Mouse (Mus musculus) heart, embryonic 11.5 days (tissue): ENCODE measurements around the gene Srrm4. TPM values are rescaled to one million over a fixed set of nuclear protein-coding genes. Genes with fewer than 3 reads are reported as not detected.
A peak's percentile ranks its signal among the peaks of the same experiment; 100 is the strongest.

ENCODE experiments used
- ATAC-seq: fragments of 200-750 bp; cut with Nextera tagmentation; replicated peaks from 2 replicates; pipeline ENCODE4 v1.8.0; 2017; ENCODE audit warnings: moderate library complexity; ENCODE audit not compliant: insufficient number of reproducible peaks, low FRiP score, low TSS enrichment
- H3K27ac ChIP-seq: fragments of 300-500 bp; sonication (generic); 2 replicates; pipeline ENCODE4 v1.5.1; 2014; ENCODE audit warnings: mild to moderate bottlenecking, low read depth, low read length
- H3K27me3 ChIP-seq: fragments of 300-500 bp; sonication (generic); 2 replicates; pipeline ENCODE4 v1.6.1; 2014; ENCODE audit warnings: mild to moderate bottlenecking, low read length, mixed read lengths; ENCODE audit not compliant: control insufficient read depth, insufficient read depth
- H3K36me3 ChIP-seq: fragments of 300-500 bp; sonication (generic); 2 replicates; pipeline ENCODE4 v1.6.1; 2014; ENCODE audit warnings: mild to moderate bottlenecking, low read length, moderate library complexity, mixed read lengths; ENCODE audit not compliant: control insufficient read depth, insufficient read depth
- H3K4me1 ChIP-seq: fragments of 300-500 bp; sonication (generic); 2 replicates; pipeline ENCODE4 v1.6.1; 2014; ENCODE audit warnings: low read length; ENCODE audit not compliant: control insufficient read depth, insufficient read depth
- H3K4me2 ChIP-seq: fragments of 300-500 bp; sonication (generic); 2 replicates; pipeline ENCODE4 v1.6.1; 2014; ENCODE audit warnings: mild to moderate bottlenecking, moderate library complexity
- H3K4me3 ChIP-seq: fragments of 300-500 bp; sonication (generic); 2 replicates; pipeline ENCODE4 v1.5.1; 2014; ENCODE audit warnings: low read depth, low read length
- H3K9ac ChIP-seq: fragments of 300-500 bp; sonication (generic); 2 replicates; pipeline ENCODE4 v1.6.1; 2014; ENCODE audit warnings: mild to moderate bottlenecking, low read depth, low read length, moderate library complexity
- H3K9me3 ChIP-seq: fragments of 300-500 bp; sonication (generic); replicated peaks from 2 replicates; pipeline ENCODE4 v1.6.1; 2016; ENCODE audit warnings: low read length; ENCODE audit not compliant: control insufficient read depth
- WGBS: fragments of 180-500 bp; shearing (Covaris S2); extraction: QIAGEN DNeasy Blood & Tissue Kit; methylation state at CpG from one replicate; pipeline ENCODE4 v1.1.7; 2014; ENCODE audit not compliant: insufficient replicate concordance; 5-methylcytosine and 5-hydroxymethylcytosine counted together
- polyA plus RNA-seq: library from polyadenylated mRNA; unstranded; fragments of >200 nt; fragmentation: Nextera tagmentation; extraction: Ambion mirVana; gene quantifications from 2 replicates; pipeline ENCODE4 v1.2.1, GENCODE M21; 2014

The Srrm4 gene
- polyA plus RNA-seq, 1 experiment from 2014 or later, result 0.86 TPM

- no peaks in the 10 kb centered on the region for H3K27me3 ChIP-seq
- H3K4me1 ChIP-seq, result peaks cover 16% of the 10 kb centered on the region
- H3K9ac ChIP-seq, result no peak overlapping the region
- 68% methylated on average over 7 of the region's 7 CpGs for WGBS
- ATAC-seq, result no peak
- no peaks in the 10 kb centered on the region for H3K36me3 ChIP-seq
- H3K27ac ChIP-seq, result no peak overlapping the region
- H3K9me3 ChIP-seq, result no peaks in the 10 kb centered on the region
- H3K4me3 ChIP-seq, result no peak overlapping the region
- no peak overlapping the region for H3K4me2 ChIP-seq
Measured at GRCm38 (mm10) chr5:116425273-116425672, 166.3 kb downstream of the Srrm4 start.

GRCm38 (mm10) chr5:116423746-116424145 lies 167.9 kb downstream of the Srrm4 start:
- H3K36me3 ChIP-seq, result no peaks in the 10 kb centered on the region
- no peak overlapping the region for H3K9ac ChIP-seq
- H3K9me3 ChIP-seq, result no peaks in the 10 kb centered on the region
- peaks cover 28% of the 10 kb centered on the region for H3K4me1 ChIP-seq
- no peak for ATAC-seq
- no peaks in the 10 kb centered on the region for H3K27me3 ChIP-seq
- no peak overlapping the region; the same call in 1 of the 2 replicates for H3K4me2 ChIP-seq
- 0 out of 2 replicates have a peak overlapping the region, but pooled peaks have one; percentile 93 for H3K27ac ChIP-seq
- WGBS, result 80% methylated on average over 8 of the region's 8 CpGs
- no peak overlapping the region for H3K4me3 ChIP-seq

GRCm38 (mm10) chr5:116422699-116423201 lies 168.9 kb downstream of the Srrm4 start, which contains the start of gene Hspb8:
Gene Hspb8 (minus strand): TSS chr5:116422864.
- Histone ChIP-seq H3K36me3 (no peaks in the 10 kb centered on the region), H3K9ac (peak within 1 kb of the TSS; percentile 87), H3K4me2 (peak within 1 kb of the TSS; percentile 87), H3K27ac (peak within 1 kb of the TSS; percentile 93), H3K9me3 (no peaks in the 10 kb centered on the region), H3K4me3 (peak within 1 kb of the TSS; percentile 55), H3K4me1 (peaks cover 31% of the 10 kb centered on the region), H3K27me3 (no peaks in the 10 kb centered on the region)
- ATAC-seq, result peak; percentile 86
- WGBS, result under 1% methylated on average over 20 of the region's 20 CpGs

GRCm38 (mm10) chr5:116421791-116422481 lies 169.7 kb downstream of the Srrm4 start:
- no peak for ATAC-seq

GRCm38 (mm10) chr5:116420759-116421225 lies 170.8 kb downstream of the Srrm4 start:
- 14% methylated on average over 6 of the region's 6 CpGs for WGBS
- ATAC-seq, result peak; percentile 75; the same call in 1 of the 2 replicates
- H3K9ac ChIP-seq, result peak overlapping the region; percentile 66

More at GRCm38 (mm10) chr5:116421791-116422481, 169.7 kb downstream of the Srrm4 start:
- 39% methylated on average over 22 of the region's 22 CpGs for WGBS
- H3K36me3 ChIP-seq, result no peaks in the 10 kb centered on the region
- peak overlapping the region; percentile 87 for H3K9ac ChIP-seq
- peaks cover 29% of the 10 kb centered on the region for H3K4me1 ChIP-seq
- H3K9me3 ChIP-seq, result no peaks in the 10 kb centered on the region
- no peaks in the 10 kb centered on the region for H3K27me3 ChIP-seq
- H3K4me2 ChIP-seq, result peak overlapping the region; percentile 87
- peak overlapping the region; percentile 55 for H3K4me3 ChIP-seq
- H3K27ac ChIP-seq, result peak overlapping the region; percentile 93

GRCm38 (mm10) chr5:116420213-116420612 lies 171.4 kb downstream of the Srrm4 start:
- no peak for ATAC-seq
- Histone ChIP-seq H3K4me2 (peak overlapping the region; percentile 69), H3K4me1 (peaks cover 36% of the 10 kb centered on the region)

More at GRCm38 (mm10) chr5:116420759-116421225, 170.8 kb downstream of the Srrm4 start:
- no peaks in the 10 kb centered on the region for H3K36me3 ChIP-seq
- H3K27ac ChIP-seq, result peak overlapping the region; percentile 80
- H3K27me3 ChIP-seq, result no peaks in the 10 kb centered on the region
- peak overlapping the region; percentile 69 for H3K4me2 ChIP-seq
- H3K9me3 ChIP-seq, result no peaks in the 10 kb centered on the region
- peaks cover 32% of the 10 kb centered on the region for H3K4me1 ChIP-seq
- peak overlapping the region; percentile 50 for H3K4me3 ChIP-seq

GRCm38 (mm10) chr5:116419322-116420045 lies 172.1 kb downstream of the Srrm4 start:
- Histone ChIP-seq H3K4me1 (peaks cover 37% of the 10 kb centered on the region), H3K4me2 (peak overlapping the region; percentile 69), H3K4me3 (peak overlapping the region; percentile 50), H3K27me3 (no peaks in the 10 kb centered on the region), H3K27ac (no peak overlapping the region), H3K9ac (0 out of 2 replicates have a peak overlapping the region, but pooled peaks have one; percentile 24), H3K9me3 (no peaks in the 10 kb centered on the region), H3K36me3 (peaks cover 3% of the 10 kb centered on the region; the same call in 1 of the 2 replicates)
- ATAC-seq, result no peak
- 60% methylated on average over 6 of the region's 6 CpGs for WGBS

More at GRCm38 (mm10) chr5:116420213-116420612, 171.4 kb downstream of the Srrm4 start:
- no peaks in the 10 kb centered on the region for H3K9me3 ChIP-seq
- peak overlapping the region; percentile 50 for H3K4me3 ChIP-seq
- H3K9ac ChIP-seq, result peak overlapping the region; percentile 66
- no peaks in the 10 kb centered on the region for H3K27me3 ChIP-seq
- H3K27ac ChIP-seq, result peak overlapping the region; percentile 80
- 90% methylated on average over 1 of the region's 1 CpGs for WGBS
- H3K36me3 ChIP-seq, result peaks cover under 1% of the 10 kb centered on the region; the same call in 1 of the 2 replicates

GRCm38 (mm10) chr5:116416208-116416607 lies 175.4 kb downstream of the Srrm4 start:
- H3K4me3 ChIP-seq, result no peak overlapping the region
- no peak for ATAC-seq
- no peak overlapping the region for H3K9ac ChIP-seq
- no peaks in the 10 kb centered on the region for H3K27me3 ChIP-seq
- H3K4me2 ChIP-seq, result peak overlapping the region; percentile 9
- 24% methylated on average over 5 of the region's 5 CpGs for WGBS
- peaks cover 53% of the 10 kb centered on the region for H3K4me1 ChIP-seq
- H3K27ac ChIP-seq, result 0 out of 2 replicates have a peak overlapping the region, but pooled peaks have one; percentile 1
- peaks cover 3% of the 10 kb centered on the region; the same call in 1 of the 2 replicates for H3K36me3 ChIP-seq
- no peaks in the 10 kb centered on the region for H3K9me3 ChIP-seq
